Mouse (Mus musculus) adrenal gland, postnatal 10 days (tissue): ENCODE measurements at regions not wholly inside any gene's neighbourhood (a gene's known extent, or its start where the extent isn't known, plus 50 kb on each side); places are given as distances from the start of the nearest gene placed in this dataset.
A peak's percentile ranks its signal among the peaks of the same experiment; 100 is the strongest.

Source experiments
- DNase-seq: peaks from one replicate; pipeline ENCODE4 v3.0.0; 2021; ENCODE audit warnings: mixed read lengths

GRCm38 (mm10) chr11:79881812-79882211 lies 80.4 kb downstream of the Utp6 start:
- DNase-seq, result no peak

GRCm38 (mm10) chr11:79878091-79878490 lies 84.1 kb downstream of the Utp6 start:
- DNase-seq, result peak; percentile 75

DNA sequence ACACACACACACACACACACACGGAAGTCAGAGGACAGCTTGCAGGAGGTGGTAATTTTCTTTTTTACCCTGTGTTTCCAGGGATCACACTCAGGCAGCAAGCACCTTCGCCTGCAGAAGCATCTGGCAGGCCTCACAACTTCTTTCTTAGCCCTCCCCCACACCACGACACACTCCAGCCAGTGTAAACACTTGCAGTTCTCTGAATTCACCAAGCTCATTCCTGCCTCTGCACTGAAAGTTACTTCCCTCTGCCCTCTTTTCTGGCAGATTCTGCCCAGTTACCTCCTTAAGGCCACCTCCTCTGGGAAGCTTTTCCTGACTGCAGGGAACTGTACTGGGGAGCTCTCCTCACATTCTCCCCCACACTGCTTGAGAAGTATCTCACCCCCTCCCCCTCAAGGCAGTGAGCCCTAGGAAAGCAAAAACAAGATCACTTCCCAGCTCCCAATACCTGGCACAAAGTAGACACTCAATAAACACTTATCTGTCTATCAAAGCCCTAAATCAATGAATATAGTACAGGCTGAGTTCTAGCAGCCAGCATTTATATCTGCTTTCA lies 84.9 kb downstream of the Utp6 start:
- DNase-seq, result peak; percentile 56

- no peak for DNase-seq
Measured at GRCm38 (mm10) chr11:79871783-79872628, 90.2 kb downstream of the Utp6 start.

- DNase-seq, result peak; percentile 42
Measured at GRCm38 (mm10) chr11:79870189-79870588, 92.0 kb downstream of the Utp6 start.

DNA sequence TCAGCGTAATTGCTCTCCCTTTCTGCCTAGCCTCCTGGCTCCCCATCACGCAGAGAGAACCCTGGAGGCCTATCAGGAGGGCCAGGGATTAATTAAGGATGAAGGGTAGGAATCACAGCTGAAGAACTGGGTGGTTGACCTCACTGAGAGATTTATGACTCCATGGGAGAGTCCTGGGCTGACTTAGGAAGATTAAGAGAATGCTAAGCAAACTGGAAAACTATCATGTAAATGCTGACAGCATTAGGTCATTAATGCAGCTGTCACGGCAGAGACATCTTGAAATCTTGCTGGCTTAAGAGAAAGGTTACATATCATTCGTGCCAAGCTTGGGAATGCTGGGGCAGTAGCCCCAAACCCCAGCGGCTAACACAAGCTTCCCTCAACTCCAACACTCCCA lies 93.2 kb downstream of the Utp6 start:
- no peak for DNase-seq

GRCm38 (mm10) chr11:79864836-79865235 lies 97.4 kb downstream of the Utp6 start:
- DNase-seq, result peak; percentile 48

- DNase-seq, result no peak
Measured at GRCm38 (mm10) chr11:79863487-79864175, 98.6 kb downstream of the Utp6 start.

- no peak for DNase-seq
Measured at GRCm38 (mm10) chr11:79860611-79861067, 101.6 kb downstream of the Utp6 start.

DNA sequence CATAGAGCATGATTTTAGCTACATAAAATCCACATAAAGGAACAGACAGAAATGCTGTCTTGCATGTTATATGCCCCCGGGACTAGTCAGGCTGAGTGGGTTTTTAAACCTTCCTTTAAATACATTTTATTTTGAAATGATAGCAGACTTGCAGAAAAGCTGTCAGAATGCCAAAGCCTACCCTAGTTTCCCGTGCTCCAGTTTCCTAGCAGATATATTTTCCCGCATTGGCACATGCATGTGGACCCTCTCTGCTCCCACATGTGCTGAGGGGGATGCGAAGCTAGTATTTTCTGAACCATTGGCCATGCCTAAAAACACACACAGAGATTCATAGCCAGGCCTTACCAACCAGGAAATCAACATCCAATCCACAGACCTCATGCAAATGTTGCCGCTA lies 105.8 kb downstream of the Utp6 start:
- no peak for DNase-seq

DNA sequence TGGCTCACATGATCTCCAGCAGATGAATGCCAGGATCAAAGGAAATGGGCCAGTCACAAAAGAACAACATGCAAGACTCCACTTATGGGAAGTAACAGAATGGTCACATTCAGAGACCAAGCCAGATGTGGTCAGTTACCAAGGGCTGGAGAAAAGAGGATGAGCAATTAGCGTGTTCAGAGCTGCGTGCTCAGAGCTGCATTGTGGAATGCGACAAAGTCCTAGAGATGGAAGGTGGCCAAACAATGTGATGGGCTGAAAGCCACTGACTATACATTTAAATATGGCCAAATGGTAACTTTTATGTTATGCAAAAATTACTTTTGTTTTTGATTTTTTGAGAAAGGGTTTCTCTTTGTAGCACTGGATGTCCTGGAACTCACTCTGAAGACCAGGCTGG lies 112.6 kb downstream of the Utp6 start:
- DNase-seq, result no peak

- no peak for DNase-seq
Measured at GRCm38 (mm10) chr11:79844436-79844835, 117.8 kb downstream of the Utp6 start.

DNA sequence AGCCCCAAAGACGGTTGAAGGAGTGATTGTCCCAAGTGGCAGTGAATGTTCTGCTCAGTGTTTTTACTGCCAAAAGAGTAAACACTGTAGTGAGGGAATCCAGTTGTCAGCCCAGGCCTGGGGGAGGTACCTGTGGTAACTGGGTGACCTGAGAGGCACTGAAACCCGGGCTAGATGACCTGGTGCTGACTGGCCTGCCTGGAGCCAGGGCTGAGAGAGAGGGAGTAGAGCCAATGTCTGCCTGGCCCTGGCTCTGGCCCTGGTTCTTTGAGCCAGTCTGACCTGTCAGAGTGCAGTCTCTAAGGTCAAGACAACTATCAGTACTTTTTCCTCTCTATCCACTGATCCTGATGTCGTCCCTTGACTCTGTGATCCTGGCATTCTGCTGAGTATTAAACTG lies 119.2 kb downstream of the Utp6 start:
- peak; percentile 38 for DNase-seq

- no peak for DNase-seq
Measured at GRCm38 (mm10) chr11:79839973-79840372, 122.2 kb downstream of the Utp6 start.

DNA sequence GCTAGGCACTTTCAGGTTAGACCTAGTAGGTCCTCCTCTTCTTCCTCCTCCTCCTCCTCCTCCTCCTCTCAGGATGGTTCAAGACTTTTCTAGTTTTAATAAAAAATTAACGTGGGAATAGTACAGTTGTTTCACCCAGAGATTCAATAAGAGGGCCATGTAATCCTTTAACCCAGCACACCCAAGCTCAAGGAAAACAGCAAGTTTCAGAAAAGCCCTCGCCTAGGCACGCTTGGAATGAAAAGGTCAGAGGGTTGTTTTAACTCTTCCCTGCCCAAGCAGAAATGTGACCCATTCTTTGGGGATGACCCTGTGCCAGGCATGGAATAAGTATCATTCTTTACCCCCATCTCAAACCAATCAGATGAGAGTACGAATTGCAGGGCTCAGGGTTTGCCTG lies 124.1 kb downstream of the Utp6 start:
- DNase-seq, result no peak

DNA sequence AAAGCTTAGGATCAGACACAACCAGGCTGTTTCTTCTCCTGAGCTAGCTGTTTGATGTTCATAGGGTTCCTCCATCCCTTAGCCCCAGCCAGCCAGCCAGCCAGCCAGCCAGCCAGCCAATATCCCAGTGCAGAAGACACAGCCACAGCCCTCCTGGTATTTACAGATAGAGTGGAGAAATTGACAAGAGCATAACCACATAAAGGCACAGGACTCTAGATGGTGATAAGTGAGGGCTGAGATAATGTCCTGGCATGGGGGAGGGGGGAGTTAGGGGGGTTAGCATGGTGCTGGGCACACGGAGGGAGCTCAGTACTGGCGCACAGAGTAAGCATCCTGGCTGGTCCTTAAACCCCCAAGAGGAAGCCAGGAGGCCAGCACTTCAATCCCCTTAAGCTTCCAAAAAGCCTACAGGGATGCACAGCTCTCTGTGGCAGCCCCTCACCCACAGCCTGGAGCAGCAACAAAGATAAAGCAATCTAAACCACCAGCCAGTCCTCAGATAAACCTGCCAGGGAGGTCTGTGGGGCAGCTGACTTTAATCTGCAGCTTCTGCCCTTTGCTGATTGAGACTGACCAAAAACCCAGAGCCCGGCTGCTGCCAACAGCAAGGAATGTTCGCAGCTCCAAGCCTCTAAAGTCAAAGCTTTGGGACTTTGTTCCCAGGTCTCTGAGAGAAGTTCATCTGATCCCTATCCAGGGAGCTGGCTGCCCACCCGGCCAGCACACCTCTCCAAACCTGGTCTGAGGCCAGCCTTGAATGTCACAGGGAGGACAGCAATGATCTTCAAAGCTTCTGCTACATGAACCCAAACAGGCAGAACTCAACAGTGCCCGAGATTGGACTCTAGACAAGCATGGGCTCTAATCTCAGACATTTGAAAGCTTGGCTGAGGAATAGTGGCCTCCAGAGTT lies 124.9 kb downstream of the Utp6 start:
- no peak for DNase-seq

- no peak for DNase-seq
Measured at GRCm38 (mm10) chr11:79835873-79836272, 126.3 kb downstream of the Utp6 start.

GRCm38 (mm10) chr11:79833817-79834216 lies 128.4 kb downstream of the Utp6 start:
- no peak for DNase-seq

- peak; percentile 46 for DNase-seq
Measured at GRCm38 (mm10) chr11:79831591-79832320, 130.4 kb downstream of the Utp6 start.

GRCm38 (mm10) chr11:79830567-79831055 lies 131.6 kb downstream of the Utp6 start:
- DNase-seq, result no peak

- DNase-seq, result no peak
Measured at GRCm38 (mm10) chr11:79827034-79827433, 135.2 kb downstream of the Utp6 start.
